Mouse (Mus musculus) forelimb bud, embryonic 11.5 days (tissue): ENCODE results near the gene Hdhd3.

Source experiments
- DNase-seq: peaks from one replicate; pipeline ENCODE4 v3.0.0-alpha.2; 2012; ENCODE audit warnings: low read depth, low spot score

Gene Hdhd3

GRCm38 (mm10) chr4:62477542-62478244 lies 25.6 kb downstream of the Hdhd3 start:
- no peak for DNase-seq

GRCm38 (mm10) chr4:62475793-62476192 lies 27.5 kb downstream of the Hdhd3 start:
- DNase-seq = no peak

GRCm38 (mm10) chr4:62475131-62475530 lies 28.1 kb downstream of the Hdhd3 start:
- DNase-seq = no peak

GRCm38 (mm10) chr4:62472071-62472470 lies 31.2 kb downstream of the Hdhd3 start:
- DNase-seq = no peak

- peak; percentile 79 for DNase-seq
These were observed 32.6 kb downstream of the Hdhd3 start, which contains the start of gene Wdr31 for GRCm38 (mm10) chr4:62470598-62471051. Gene Wdr31, minus strand, starts transcription at chr4:62470896.

GRCm38 (mm10) chr4:62468158-62468557 lies 35.1 kb downstream of the Hdhd3 start:
- DNase-seq = no peak

GRCm38 (mm10) chr4:62463124-62463523 lies 40.1 kb downstream of the Hdhd3 start:
- DNase-seq = no peak

GRCm38 (mm10) chr4:62460348-62460747 lies 42.9 kb downstream of the Hdhd3 start:
- DNase-seq = no peak

- no peak for DNase-seq
These were observed 44.2 kb downstream of the Hdhd3 start for GRCm38 (mm10) chr4:62459081-62459480.

GRCm38 (mm10) chr4:62454995-62455394 lies 48.3 kb downstream of the Hdhd3 start:
- DNase-seq = peak; percentile 43
